Mouse (Mus musculus): ENCODE results near the gene Hid1. TPM values are rescaled to one million over a fixed set of nuclear protein-coding genes. Genes with fewer than 3 reads are reported as not detected.

Hid1 gene
- total RNA-seq, 2 experiments from 2014 or later, result 0.52 TPM; not detected in 1

DNA sequence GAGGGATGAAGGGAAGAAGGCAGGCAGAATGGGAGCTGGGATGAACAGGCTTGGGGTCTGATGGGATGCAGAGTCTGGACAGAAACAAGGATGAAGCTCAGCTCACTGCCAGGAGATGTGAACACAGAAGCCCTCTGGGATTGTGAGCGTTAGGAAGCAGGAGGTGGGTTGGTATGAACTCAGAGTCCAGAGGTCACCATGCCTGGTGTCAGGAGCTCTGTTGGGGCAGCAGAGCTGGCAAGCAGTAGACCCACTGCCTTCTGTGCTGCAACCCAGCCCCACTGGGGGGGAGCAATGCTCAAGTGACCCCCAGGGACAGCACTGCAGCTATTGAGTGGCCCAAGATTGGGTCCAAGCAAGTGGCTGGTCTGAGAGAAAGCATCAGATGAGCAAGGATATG is 29.7 kb downstream of the Hid1 start:
- ATAC-seq (replicated peaks; ENCODE audit: poor library complexity), result no peak

DNA sequence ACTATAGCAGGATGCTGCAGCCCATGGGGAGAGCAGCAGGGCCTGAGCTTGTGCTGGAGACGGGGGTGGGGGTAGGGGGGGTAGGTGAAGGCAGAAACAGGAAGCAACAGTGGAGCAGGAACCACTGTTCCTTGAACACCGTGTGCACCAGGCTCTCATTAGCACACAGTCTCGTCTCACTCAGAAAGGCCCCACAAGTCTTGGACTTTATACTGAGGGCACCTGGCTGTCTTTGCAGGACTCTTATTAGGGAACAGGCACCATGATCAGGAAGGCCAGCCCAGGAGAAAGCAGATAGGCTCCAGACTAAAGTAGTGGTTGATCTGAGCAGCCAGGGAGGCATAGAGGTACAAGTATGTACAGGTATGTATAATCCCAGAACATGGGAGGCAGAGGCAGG is 30.2 kb downstream of the Hid1 start:
- ATAC-seq (replicated peaks; ENCODE audit: poor library complexity), result no peak

DNA sequence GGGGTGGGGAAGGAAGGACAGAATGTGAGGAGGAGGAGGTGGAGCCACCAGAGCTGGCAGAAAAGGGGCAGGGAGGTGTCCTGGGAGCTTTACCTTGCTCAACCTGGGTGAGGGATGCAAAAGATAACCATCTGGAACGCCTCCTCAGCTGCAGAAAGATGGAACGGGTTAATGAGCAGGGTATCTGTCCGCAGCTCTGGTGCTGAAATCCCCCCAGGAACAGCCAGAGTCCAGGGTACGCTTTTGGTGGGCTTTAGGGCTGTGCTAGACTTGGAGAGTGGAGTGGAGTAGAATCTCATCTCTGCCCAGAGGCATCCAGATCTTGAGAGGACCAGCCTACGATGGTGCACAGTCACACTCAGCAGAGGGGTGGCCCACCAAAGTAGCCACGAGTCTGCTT is 31.4 kb downstream of the Hid1 start:
- no peak for ATAC-seq (replicated peaks; ENCODE audit: poor library complexity)

DNA sequence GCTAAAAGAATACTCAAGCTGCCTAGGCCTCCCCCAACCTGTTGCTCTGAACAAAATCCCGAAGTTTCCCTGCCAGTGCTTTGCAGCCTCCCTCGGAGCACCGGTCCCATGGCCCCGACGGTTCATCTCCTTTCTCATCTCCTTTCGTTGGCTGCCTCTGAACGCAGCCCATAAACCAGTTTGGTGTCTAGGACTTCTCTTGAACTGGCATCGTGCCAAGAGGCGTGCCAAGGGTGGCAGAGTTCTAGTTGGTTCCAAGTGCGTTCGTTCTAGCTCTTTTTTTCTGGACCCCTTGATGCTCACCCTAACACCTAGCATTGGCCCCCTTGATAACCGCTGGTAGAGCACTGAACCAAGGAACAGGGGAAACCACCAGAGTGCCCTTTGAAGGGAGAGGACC is 32.3 kb downstream of the Hid1 start:
- no peak for ATAC-seq (replicated peaks; ENCODE audit: poor library complexity)

DNA sequence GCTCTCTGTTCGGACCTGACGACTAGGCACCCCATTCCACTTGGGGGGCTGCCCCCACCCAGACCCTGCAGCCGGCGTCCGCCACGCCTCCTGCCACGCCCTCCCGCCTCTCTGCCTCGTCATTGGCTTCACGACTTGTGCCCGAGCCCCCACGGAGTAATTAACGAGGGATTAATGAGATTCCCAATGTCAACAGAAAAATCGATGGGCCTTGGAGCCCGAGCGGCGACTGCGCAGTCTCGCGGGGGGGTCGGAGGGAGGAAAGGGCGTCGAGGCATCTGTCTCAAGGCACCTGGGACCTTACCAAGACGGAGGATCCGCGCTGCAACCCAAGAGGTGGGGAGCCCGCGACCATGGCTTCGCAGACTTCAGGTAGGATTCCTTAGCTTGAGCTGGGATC is 33.0 kb downstream of the Hid1 start, which contains the start of gene Otop3:
TSS of gene Otop3 (plus strand) at position 201 of the 400 bp plus-strand sequence.
- ATAC-seq (replicated peaks; ENCODE audit: poor library complexity), result no peak

DNA sequence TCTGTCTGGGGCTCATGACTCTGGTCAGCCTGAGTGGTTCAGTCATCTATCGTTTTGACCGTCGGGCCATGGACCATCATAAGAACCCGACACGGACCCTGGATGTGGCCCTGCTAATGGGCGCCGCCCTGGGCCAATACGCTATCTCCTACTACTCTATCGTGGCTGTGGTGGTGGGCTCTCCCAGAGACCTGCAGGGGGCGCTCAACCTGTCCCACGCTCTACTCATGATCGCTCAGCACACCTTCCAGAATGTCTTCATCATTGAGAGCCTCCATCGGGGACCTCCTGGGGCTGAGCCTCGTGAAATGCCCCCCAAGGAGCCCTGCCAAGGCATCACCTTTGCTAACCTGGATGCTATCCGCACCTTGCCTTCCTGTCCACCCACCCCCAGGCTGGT is 38.2 kb downstream of the Hid1 start:
- peak; percentile 57; the same call in 1 of the 2 replicates for ATAC-seq (replicated peaks; ENCODE audit: poor library complexity)

DNA sequence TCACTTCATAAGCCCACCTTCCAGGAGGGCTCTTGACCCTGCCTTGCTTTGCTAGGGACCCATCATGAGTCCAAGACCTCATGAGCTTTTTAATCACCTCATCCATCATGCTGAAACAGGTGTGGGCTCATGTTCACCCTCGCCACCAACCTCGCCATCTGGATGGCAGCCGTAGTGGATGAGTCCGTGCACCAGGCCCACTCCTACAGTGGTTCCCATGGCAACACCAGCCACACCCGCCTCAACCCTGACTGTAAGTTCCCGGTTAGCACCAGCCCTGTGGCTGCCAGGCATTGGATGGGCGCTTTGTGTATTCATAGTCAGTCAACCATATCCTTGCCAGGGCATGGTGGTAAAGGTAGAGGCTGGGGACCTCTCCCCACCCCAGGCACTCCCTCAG is 40.8 kb downstream of the Hid1 start:
- no peak for ATAC-seq (replicated peaks; ENCODE audit: poor library complexity)

DNA sequence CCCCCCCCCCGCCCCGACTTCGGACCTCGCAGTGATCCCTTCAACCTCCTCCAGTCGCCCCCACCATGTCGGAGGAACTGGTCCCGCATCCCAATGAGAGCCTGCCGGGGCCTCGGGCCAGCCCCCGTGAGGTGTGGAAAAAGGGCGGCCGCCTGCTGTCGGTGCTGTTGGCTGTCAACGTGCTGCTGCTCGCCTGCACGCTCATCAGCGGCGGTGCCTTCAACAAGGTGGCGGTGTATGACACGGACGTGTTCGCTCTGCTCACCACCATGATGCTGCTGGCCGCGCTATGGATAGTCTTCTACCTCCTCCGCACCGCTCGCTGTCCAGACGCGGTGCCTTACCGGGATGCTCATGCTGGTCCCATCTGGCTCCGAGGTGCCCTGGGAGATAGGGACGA is 44.2 kb downstream of the Hid1 start:
- ATAC-seq (replicated peaks; ENCODE audit: poor library complexity), result no peak

DNA sequence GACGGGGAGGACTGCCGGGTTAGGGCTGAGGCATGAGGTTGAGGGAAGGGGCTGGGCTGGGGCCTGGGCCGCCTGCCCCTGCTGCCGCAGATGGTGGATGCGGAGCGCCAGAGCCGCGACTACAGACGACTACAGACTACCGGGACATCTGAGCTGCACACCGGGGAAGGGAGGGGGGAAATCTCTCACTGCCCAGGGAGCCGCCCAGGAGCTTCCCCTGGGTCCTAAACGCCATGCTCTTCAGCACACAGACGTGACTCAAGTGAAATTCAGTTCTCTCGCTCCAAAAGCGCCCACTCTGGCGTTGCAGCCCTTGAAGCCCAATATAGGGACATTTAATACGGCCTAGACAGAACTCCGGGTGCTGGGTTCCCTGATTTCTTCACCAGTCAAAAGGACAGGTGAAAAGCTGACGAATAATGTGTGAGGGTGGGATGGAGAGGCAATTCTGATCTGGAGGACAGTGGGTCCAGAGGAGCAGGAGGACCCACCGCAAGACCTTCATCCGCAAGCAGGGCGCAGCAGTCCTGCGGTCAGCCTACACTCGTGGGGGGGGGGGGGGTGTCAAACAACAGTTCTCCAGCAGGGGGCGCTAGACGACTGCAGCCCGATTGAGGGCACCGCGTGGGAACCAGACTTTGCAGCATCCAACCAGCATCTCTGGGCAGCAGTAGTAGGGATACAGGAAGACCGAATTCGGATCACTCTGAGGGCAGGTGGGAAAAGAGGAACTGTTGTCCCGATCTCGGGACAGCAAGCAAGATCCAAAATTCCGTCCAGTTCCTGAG is 45.5 kb downstream of the Hid1 start, which contains the start of gene Ush1g:
TSS of gene Ush1g (minus strand) at position 136 of the 788 bp plus-strand sequence.
- peak; percentile 71 for ATAC-seq (replicated peaks; ENCODE audit: poor library complexity)

DNA sequence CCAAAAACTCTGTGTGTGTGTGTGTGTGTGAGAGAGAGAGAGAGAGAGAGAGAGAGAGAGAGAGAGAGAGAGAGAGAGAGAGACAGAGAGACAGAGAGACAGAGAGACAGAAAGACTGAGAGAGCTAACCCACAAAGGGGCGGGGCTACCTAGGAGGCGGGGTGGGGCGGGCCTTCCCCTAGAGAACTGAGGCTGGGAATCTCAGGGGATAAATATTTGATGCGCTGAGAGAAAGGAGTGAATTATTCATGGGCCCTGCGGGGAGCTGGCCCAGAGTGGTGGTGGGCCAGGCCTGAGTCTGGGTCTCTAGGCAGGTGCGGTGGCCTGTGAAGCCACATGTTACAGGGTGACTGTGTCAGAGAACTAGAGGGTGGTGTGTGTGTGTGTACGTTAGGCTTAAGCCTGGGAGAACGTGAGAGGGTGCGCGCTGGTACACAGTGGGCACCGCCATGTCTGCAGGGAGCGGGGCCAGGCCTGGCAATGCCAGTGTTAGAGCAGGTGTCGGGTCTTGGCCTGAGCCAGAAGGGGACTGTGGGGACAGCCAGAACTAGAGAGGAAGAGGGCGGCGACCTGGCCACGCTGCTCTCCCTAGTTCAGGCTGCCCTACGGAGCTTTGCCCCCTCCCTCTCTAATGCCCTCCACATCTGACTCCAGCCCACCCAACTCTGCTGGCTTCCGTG is 47.7 kb downstream of the Hid1 start:
- no peak for ATAC-seq (replicated peaks; ENCODE audit: poor library complexity)

DNA sequence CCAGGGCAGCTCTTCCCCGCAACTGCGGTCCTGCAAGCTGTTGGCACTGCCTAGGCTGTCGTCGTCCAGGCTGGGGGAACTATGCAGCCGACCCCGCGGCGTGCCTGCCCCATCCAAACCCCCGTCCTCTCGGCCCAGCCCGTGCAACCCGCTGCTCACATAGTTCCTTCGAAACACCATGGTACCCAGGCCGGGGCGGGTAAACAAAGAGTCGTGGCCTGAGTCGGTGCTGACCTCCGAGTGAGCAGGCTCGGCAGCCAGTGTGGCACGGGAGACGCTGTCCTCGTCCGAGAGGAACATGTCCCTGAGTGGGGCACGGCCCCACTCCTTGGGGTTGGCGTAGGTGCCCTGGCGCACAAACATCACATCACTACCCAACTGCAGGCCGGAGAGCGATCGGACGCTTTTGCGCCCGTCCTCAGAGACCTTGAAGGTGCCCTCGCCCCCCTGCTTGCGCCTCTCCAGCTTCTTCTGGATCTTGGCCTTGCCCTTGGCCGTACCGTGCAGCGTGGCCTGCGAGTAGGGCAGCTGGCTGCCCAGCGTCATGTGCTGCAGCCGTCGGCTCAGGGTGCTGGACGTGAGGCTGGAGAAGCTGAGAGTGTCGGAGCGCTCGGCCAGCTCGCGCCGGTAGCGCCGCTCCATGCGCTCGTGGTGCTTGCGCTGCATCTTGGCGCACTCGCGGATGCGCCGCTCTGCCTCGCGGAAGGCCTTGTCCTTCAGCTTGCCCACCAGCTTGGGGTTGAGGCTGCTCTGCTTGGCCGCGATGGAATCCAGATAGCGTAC is 49.1 kb downstream of the Hid1 start:
- no peak for ATAC-seq (replicated peaks; ENCODE audit: poor library complexity)

DNA sequence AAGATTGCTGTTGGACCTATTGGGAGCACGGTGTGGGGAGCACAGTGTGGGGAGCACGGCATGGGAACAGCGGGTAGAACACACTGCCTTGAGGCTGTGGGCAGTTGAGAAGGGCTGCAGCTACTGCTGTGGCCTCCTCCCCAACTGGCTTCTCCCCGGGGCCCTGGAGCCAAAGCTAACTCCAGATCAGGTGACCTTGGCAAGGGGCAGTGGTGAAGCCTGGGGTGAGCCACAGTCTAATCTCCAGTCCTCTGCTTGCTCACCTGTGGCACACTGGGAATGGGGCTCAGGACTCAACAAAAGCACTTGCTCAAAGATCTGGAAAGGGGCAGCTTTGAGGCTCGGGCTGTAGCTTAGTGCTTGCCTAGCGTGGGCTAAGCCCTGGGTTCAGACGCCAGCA is 50.4 kb downstream of the Hid1 start:
- no peak for ATAC-seq (replicated peaks; ENCODE audit: poor library complexity)

DNA sequence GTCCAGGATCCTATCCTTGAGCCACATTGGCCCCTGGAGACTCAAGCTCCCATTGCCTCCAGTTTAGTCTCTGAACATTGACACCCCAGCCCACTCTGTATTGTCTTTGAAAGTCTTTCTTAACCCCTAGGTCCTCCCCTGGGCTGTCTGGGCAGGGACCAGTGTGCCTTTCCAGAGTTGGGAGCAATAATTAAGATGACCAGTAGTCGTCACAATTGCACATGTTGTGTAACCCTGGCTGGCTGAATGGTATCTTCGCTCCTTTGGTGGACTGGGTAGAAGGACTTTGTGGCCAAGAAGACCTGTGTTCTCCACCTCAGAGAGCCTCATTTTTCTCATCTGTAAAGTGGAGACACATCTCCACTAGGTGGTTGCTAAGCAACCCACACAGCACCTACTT is 53.3 kb downstream of the Hid1 start:
- peak; percentile 64; the same call in 1 of the 2 replicates for ATAC-seq (replicated peaks; ENCODE audit: poor library complexity)

DNA sequence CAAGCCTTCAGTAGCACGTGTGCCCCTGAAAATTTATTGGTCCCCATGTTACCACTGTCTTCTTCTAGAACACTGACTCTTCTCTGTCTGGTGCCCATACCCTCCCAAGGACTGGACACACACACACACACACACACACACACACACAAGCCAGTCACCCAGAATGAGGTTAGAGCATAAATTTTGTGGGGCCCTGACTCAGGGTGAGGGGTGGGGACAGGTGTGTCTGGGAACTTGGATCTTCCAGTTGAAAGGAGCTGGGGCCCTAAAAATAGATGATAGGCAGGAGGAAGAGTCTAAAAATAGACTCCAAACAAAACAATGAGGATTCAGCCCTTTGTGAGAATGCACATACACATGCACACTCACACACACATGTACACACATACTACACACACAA is 58.8 kb downstream of the Hid1 start:
- no peak for ATAC-seq (replicated peaks; ENCODE audit: poor library complexity)

DNA sequence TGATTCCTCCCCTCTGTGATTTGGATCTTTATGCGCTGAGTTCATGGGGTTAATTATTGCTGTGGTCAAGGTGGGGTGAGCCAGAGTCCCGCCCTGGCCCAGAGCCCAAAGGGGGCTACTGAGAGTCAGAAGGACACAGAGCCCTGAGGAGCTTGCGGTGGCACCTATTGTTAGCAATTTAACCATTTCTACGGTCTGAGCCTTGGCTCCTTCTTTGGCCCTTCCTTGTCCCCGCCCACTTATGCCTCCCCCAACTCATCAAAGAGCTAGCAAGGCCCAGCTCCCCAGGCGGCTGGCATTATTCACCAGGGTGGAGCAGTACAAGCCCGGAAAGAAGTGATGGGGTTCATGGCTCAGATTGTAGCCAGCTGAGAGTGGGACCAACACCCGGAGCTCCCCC is 60.7 kb downstream of the Hid1 start, which contains the start of gene Otop2:
TSS of gene Otop2 (plus strand) at position 301 of the 400 bp plus-strand sequence.
- ATAC-seq (replicated peaks; ENCODE audit: poor library complexity), result no peak

DNA sequence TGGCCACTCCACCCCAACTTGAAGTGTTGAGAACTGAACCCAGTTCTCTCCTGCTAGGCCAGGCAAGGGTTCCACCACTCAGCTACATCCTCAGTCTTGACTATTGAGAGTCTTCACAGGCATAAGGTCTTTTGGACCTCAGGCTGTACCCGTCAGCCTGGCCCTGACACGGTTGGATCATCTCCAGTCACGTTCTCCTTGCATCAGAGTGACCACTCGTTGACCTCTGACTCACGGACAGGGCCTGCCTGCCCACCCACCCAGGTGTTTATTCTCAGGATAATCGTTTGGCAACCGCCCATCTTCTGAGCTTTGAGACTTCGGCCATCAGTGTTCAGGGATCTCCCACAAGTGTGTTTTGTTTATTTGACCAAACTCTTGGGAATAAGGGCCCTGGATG is 64.4 kb downstream of the Hid1 start:
- ATAC-seq (replicated peaks; ENCODE audit: poor library complexity), result no peak

DNA sequence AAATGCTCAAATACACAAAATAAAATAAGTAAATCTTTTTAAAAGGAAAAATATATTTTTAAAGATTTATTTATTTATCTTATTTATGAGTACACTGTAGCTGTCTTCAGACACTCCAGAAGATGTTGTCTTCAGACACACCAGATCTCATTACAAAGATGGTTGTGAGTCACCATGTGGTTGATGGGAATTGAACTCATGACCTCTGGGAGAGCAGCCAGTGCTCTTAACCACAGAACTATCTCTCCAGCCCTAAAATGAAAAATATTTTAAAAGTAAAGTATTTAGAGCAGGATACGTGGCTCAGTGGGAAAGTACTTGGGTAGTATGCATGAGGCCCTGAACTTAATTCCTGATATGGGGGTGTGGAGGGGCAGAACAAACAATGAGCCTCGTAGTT is 66.2 kb downstream of the Hid1 start:
- ATAC-seq (replicated peaks; ENCODE audit: poor library complexity), result no peak

DNA sequence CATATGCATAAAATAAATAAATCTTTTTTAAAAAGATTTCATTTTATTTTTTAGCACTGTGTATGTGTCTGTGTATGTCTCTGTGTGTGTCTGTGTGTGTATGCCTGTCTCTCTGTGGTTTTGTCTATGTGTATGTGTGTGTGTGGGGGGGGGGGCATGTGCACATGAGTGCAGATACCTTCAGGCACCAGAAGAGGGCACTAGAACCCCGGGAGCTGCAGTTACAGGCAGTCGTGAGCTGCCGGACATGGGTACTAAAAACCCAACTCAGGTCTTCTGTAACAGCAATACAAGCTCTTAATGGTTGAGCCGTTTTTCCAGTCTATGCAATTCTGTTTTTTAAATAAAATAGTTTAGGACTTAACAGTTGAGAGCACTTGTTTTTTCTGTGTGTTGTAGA is 66.8 kb downstream of the Hid1 start:
- no peak for ATAC-seq (replicated peaks; ENCODE audit: poor library complexity)

DNA sequence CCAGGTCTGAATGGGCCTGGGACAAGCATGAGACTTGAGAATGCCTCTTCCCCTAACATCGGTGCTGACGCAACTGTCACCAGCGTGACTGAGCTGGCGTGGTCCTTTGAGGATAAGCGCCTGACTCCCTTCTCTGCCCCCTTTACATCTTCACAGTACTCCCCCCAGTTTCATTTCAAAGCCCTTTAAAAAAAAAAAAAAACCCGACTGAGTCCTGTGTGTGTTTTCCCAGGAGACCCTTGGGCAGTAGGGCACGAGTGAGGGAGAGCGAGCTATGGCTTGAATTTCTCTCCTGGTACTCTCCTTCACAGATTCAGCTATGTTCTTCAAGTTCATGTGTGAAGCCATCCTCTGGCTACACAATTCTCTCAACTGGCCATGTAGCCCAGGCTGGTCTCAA is 69.4 kb downstream of the Hid1 start:
- ATAC-seq (replicated peaks; ENCODE audit: poor library complexity), result no peak
